Mouse (Mus musculus) spleen, embryonic (tissue): ENCODE measurements around the gene Kif2a.

Experiments used
- CTCF ChIA-PET: fragments of 350-600 bp; sonication (Branson Sonifier 250); formaldehyde crosslinking; loops from one replicate; lab custom pipeline; 2022; lab: Charles Lee

Kif2a gene

DNA sequence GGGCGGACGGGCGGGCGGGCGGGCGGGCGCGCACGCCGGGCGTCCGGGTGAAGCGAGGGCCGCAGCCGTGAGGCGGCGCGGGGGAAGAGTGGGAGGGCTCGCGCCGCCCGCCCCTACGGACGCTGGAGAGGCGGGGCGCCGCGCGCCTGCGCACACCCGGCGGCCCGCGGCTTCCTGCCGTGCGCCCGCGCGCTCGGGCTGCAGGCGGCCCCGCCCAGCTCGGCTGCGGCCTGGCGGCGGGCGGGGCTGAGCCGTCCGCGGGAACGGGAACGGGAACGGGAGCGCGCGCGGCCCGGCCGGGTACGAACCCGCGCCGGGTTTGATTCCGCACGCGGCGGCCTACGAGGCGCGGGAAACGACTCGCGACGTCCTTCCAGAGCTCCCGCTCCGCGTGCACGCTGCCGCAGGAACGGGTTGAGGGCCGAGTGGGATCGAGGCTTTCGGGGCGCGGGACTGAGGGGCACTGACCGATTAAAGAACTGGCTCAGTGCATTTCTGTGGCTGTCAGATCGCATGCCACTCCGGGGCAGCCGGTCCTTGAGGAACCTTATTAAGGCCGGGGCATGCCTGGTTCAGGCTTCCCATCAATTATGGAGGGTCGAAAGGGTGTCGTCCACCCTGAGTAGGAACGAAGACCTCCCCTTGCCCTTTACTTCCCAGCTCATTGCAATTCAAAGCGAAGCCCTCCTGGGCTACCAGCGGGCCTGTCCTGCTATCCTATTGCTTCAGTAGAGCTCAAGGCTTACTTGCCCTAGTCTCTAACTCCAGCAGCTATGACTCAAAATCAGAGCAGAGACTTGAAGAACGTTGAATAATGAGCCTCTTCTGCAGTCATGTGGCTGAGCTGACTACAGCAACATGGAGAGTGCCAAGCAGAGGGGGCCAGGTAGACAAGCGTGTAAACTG lies 593 bp upstream of the Kif2a start:
- CTCF ChIA-PET, result interaction anchor here (1.0 kb wide), 1 partner anchor 76 kb away, joined by 5 read pairs; the partner anchor contains the start of gene Dimt1

GRCm38 (mm10) chr13:107019443-107019842 lies 2.5 kb downstream of the Kif2a start:
- CTCF ChIA-PET, result no interaction called here

- CTCF ChIA-PET, result no interaction called here
Measured at GRCm38 (mm10) chr13:107013926-107014325, 8.0 kb downstream of the Kif2a start.

DNA sequence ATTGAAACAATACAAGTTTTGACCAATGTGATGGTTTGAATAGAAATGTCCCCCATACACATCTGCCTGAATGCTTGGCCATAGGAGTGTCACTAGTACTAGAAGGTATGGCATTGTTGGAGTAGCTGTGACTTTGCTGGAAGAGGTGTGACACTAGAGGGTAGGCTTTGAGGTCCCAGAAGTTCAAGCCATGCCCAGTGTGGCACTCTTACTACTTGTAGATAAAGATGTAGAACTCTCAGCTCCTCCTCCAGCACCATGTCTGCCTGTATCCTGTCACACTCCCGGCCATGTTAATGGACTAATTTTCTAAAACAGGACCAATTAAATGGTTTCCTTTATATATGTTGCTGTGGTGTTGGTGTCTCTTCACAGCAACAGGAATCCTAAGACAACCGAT lies 10.3 kb downstream of the Kif2a start:
- CTCF ChIA-PET, result interaction anchor here (1.1 kb wide), 1 partner anchor 11 kb away, joined by 3 read pairs; no protein-coding TSS in a partner anchor

GRCm38 (mm10) chr13:107008174-107008573 lies 13.8 kb downstream of the Kif2a start:
- CTCF ChIA-PET, result no interaction called here

DNA sequence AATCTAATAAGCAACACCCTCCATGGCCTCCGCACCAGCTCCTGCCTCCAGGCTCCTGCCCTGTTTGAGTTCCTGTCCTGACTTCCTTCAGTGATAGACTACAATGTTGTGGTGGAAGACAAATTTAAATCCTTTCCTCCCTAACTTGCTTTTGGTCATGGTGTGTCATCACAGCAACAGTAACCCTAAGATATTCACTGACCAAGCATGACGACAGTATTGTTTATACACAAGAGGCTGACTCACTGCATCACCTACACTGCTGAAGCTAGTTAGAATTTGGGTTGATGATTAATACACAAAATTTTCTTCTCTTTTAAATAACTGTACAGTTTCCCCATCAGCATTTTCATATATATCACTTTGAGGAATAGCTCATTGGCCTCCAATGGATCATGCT lies 18.7 kb downstream of the Kif2a start:
- CTCF ChIA-PET, result interaction anchor here (0.6 kb wide), 1 partner anchor 17 kb away, joined by 3 read pairs; no protein-coding TSS in a partner anchor

DNA sequence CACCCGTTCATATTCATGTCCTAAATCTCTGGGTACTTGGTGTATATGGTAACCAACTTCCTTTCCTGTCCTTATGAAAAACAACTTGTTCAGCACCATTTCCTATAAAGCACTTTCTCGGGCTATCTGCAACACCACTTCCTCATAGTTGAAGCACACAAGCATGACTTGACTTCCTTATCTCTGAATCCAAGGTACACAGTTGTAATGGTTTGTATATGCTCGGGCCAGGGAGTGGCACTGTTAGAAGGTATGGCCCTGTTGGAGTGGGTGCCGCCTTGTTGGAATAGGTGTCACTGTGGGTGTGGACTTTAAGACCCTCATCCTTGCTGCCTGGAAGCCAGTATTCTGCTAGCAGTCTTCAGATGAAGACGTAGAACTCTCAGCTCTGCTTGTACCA lies 23.3 kb downstream of the Kif2a start:
- CTCF ChIA-PET, result no interaction called here

DNA sequence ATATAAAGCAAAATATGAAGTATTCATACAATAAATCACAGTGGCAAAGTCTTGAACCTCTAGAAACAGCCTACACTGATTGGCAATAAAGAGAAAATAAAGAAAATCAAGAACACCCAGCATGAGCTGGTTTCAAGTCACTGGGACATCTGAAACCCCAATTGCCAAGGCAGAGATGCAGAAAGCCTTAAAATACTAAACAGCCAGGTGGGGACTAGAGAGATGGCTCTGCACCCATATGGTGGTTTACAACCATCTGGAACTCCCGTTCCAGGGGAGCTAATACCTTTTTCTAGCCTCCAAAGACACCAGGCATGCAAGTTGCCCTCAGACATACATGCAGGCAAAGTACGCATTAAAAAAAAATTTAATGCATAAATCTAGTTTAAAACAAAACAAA lies 23.9 kb downstream of the Kif2a start:
- CTCF ChIA-PET, result interaction anchor here (0.6 kb wide), 1 partner anchor 16 kb away, joined by 3 read pairs; no protein-coding TSS in a partner anchor

- CTCF ChIA-PET, result interaction anchor here (0.6 kb wide), 1 partner anchor 15 kb away, joined by 3 read pairs; no protein-coding TSS in a partner anchor
Measured at GRCm38 (mm10) chr13:106997557-106997956, 24.4 kb downstream of the Kif2a start.

- CTCF ChIA-PET, result no interaction called here
Measured at GRCm38 (mm10) chr13:106996891-106997290, 25.0 kb downstream of the Kif2a start.

- CTCF ChIA-PET, result interaction anchor here (0.5 kb wide), 1 partner anchor 1470 kb away, joined by 8 read pairs; no protein-coding TSS in a partner anchor
Measured at GRCm38 (mm10) chr13:106961496-106961895, 60.4 kb downstream of the Kif2a start.

GRCm38 (mm10) chr13:106960557-106960956 lies 61.4 kb downstream of the Kif2a start:
- CTCF ChIA-PET, result no interaction called here

GRCm38 (mm10) chr13:106958286-106958685 lies 63.6 kb downstream of the Kif2a start:
- CTCF ChIA-PET, result no interaction called here

GRCm38 (mm10) chr13:106957554-106957953 lies 64.4 kb downstream of the Kif2a start:
- CTCF ChIA-PET, result no interaction called here

DNA sequence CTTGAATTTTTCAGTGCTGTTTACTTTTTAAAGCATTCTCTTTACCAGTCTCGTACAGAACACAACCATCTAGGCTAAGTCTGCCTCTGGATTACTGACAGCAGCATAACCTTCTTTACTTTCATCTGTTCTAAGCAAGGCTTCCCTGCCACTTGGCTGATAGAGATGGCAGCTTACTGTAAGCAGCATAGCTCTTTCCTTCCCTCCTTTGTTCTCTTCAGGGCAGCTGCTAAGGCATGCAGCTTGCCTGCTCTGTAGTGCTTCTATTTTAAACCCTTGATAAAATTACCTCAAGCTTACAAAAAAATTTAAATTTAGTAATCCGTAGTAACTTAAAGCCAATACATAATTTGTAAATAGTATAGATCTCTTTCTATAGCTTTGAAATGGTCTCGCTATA lies 67.0 kb downstream of the Kif2a start:
- CTCF ChIA-PET, result no interaction called here

DNA sequence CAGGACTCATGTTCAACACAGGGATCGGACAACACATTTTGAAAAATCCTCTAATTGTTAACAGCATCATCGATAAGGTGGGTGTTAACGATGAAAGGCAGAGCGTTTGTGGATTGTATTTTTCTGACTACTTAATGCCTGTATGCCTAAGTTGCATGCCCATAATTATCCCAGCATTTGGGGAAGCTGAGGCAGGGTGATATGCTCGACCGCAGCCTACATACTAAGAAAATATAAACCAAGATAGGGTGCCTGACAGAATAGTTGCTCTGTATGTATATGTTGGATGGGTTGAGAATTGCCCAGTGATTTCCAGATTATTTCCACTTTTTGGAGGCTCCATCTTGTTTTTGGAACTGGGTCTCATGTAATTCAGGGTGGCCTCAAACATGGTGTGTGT lies 74.3 kb downstream of the Kif2a start:
- CTCF ChIA-PET, result no interaction called here

DNA sequence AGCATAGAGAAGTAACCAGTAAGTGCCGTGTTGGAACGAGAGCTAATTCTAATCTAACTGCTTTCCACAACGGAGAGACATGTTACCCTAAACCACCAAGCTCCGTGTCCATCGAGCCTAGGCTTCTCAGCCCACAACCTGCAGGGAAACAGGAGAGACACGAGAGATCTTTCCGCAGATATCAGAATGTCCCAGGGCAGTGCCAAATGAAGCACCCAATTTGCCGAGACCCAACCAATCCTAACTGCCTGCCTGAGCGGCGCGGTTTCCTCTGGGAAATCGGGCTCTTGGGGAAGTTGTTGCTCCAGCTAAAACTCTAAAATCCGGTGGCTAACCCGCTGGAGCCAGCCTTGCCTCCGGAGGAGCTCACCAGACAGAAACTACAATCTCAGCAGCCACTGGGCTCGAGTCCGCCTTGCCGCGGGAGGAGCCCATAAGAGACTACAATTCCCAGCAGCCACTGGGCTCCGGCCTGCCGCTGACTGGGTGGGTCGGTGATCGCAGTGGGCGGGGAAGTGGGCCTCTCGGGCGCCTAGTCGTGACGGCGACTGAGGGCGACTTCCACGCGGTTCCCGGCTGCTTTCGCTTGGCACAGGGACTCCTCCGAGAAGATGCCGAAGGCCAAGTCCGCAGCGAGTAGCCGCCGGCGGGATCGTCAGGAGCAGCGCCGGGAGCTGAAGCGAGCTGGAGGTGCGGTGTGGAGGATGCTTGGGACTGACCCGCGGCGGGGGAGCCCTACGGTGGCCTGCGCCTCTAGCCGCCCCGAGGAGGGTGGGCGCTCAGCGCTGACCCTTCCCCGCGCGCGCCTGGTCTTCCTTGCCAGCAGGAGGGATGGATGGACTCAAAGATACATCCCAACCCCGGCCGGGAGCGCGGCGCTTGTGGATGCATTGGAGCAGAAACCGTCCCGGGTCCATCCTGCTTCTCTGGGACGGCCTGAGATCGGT lies 75.1 kb downstream of the Kif2a start, which contains the start of gene Dimt1:
TSS of gene Dimt1 (plus strand) at position 534 of the 947 bp plus-strand sequence.
- CTCF ChIA-PET, result interaction anchor here (0.6 kb wide), 1 partner anchor 76 kb away, joined by 5 read pairs; no protein-coding TSS in a partner anchor

DNA sequence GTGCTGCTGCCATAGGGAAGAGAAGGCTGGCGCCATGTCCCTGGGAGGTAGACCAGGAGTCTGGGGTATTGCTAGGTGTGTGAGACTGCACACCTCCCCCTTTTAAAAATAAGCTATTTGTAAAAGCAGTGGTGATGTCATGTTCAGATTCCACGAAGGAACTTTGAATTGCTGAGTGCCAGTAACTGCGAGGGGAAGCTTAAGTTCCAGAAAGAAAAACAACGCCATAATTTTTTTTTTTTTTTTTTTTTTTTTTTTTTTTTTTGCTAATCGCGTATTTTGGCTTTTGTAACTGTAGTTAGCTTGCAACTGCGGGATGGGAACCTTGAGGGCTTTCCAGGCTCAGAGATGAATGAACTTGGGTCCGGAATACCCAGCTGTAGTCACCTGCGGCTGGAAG lies 76.4 kb downstream of the Kif2a start:
- CTCF ChIA-PET, result interaction anchor here (1.0 kb wide), 1 partner anchor 62 kb away, joined by 21 read pairs; no protein-coding TSS in a partner anchor

DNA sequence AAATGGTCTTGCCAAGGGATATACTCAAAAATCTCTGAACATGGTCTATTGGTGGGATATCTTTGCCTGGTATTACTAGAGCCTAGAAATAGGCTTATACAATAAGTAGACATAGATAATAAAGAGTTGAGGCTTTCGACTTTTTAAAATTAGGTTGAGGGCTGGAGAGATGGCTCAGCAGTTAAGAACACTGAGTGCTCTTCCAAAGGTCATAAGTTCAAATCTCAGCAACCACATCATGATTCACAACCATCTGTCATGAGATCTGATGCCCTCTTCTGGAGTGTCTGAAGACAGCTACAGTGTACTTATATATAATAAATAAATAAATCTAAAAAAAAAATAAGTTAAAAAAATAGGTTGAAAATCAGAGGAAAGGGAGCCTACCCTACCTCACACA lies 79.2 kb downstream of the Kif2a start:
- CTCF ChIA-PET, result interaction anchor here (1.1 kb wide), 1 partner anchor 159 kb away, joined by 4 read pairs; no protein-coding TSS in a partner anchor

- CTCF ChIA-PET, result interaction anchor here (0.7 to 1.1 kb wide), 2 partner anchors 152 to 160 kb away, joined by 4 read pairs; no protein-coding TSS in a partner anchor
Measured at GRCm38 (mm10) chr13:106941211-106941976, 80.5 kb downstream of the Kif2a start.

DNA sequence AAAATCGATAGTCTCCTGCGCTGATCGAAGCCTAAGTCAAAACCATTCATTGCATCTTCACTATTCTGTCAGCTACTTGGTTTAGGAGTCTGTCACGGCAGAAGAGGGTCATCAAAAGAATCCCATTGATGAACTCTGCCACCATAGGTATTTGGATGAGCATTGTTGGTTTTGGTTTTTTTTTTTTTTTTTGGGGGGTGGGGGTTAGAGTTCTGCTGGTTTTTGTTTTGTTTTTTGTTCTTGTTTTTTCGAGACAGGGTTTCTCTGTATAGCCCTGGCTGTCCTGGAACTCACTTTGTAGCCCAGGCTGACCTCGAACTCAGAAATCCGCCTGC lies 84.8 kb downstream of the Kif2a start:
- CTCF ChIA-PET, result no interaction called here
